ENCODE assay signal across 12 mouse cellular contexts in the genomic region with DNA sequence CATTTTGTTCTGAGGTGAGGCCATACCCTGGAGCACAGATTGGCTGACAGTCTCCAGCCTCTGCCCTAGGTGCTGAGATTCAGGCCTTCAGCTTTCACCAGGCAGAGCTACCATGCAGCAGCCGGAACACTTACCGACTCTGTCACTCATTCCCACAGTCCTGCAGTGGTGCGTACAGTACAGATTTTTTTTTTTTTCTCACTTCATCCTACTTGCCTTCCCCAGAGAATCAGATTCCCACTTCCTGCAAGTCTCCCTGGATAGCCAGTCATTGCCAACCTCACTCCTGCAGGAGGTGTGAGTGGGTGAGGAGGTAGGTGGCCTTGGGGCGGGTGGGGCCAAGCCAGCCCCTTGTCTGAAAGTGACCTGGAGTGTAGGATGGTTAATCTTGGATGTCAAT.
"Had no signal": no experiment of that assay in that cellular context is flagged by ENCODE, and none has a peak within 500 bp of the region (broad histone marks: within the 10 kb centered on the region; RNA-seq: fewer than 3 reads in every experiment).

No protein-coding gene starts in this region.

- H3K9ac ChIP-seq: liver, embryonic 15.5 days; neural tube, embryonic 12.5 days had no signal

- H3K4me2 ChIP-seq: liver, embryonic 11.5 days; liver, embryonic 15.5 days; neural tube, embryonic 12.5 days had no signal

- DNase-seq: layer of hippocampus, adult 9-11 months; lung, adult 2 months; lung, postnatal 36 days; midbrain, embryonic 14.5 days; spleen, adult 18-20 months; thymus, adult 18-20 months; thymus, postnatal 14 days had no signal

- H3K27ac ChIP-seq: limb, embryonic 10.5 days; liver, embryonic 15.5 days; neural tube, embryonic 12.5 days had no signal

- ATAC-seq: lung, postnatal 0 days had no signal

- H3K9me3 ChIP-seq: limb, embryonic 10.5 days; liver, embryonic 15.5 days; neural tube, embryonic 12.5 days had no signal

- H3K4me3 ChIP-seq: limb, embryonic 10.5 days; liver, embryonic 15.5 days; neural tube, embryonic 12.5 days had no signal

- H3K27me3 ChIP-seq: liver, embryonic 15.5 days; neural tube, embryonic 12.5 days had no signal
